Mouse (Mus musculus) ES-E14 (cell line): ENCODE data around the gene Hacd4. TPM values are rescaled to one million over a fixed set of nuclear protein-coding genes. Genes with fewer than 3 reads are reported as not detected.
"Not testable (repeated sequence)": the region's sequence is repeated elsewhere in the genome, so short reads cannot be mapped to it uniquely, and the experiment has no call there.

Experiments
- DNase-seq: peaks from one replicate; pipeline ENCODE4 v3.0.0-alpha.2; 2013; ENCODE audit warnings: low read depth, low spot score
- H3K27ac ChIP-seq: 2 replicates; pipeline ENCODE4 v1.5.1; 2012; ENCODE audit warnings: low read depth, mild to moderate bottlenecking, low read length, moderate library complexity, mixed read lengths; ENCODE audit not compliant: poor library complexity, insufficient read depth, severe bottlenecking
- H3K36me3 ChIP-seq: 2 replicates; pipeline ENCODE4 v1.6.1; 2012; ENCODE audit warnings: mild to moderate bottlenecking, low read length, moderate library complexity, mixed read lengths; ENCODE audit not compliant: control insufficient read depth, poor library complexity, insufficient read depth, severe bottlenecking
- H3K4me1 ChIP-seq, 2 experiments: fragments of 150-350 bp in 1 of 2; sonication (generic) in 1 of 2; 2 replicates each; pipeline ENCODE4 v1.6.1; 2012; ENCODE audit warnings: low read length in 2 of 2, mild to moderate bottlenecking in 1 of 2, mixed read lengths in 1 of 2; ENCODE audit not compliant: control insufficient read depth in 2 of 2, insufficient read depth in 2 of 2, poor library complexity in 1 of 2
- H3K4me3 ChIP-seq, 2 experiments: fragments of 150-350 bp in 1 of 2; sonication (generic) in 1 of 2; 2 replicates each; pipeline ENCODE4 v1.5.1; 2012; ENCODE audit warnings: low read length in 2 of 2, low read depth in 1 of 2, mild to moderate bottlenecking in 1 of 2, mixed read lengths in 1 of 2; ENCODE audit not compliant: insufficient read depth in 1 of 2, poor library complexity in 1 of 2, severe bottlenecking in 1 of 2
- H3K9ac ChIP-seq: 2 replicates; pipeline ENCODE4 v1.6.1; 2012; ENCODE audit warnings: low read depth, mild to moderate bottlenecking, low read length, mixed read lengths; ENCODE audit not compliant: poor library complexity, insufficient read depth, severe bottlenecking
- H3K9me3 ChIP-seq: fragments of 150-350 bp; sonication (generic); 2 replicates; pipeline ENCODE4 v1.6.1; 2012; ENCODE audit warnings: low read depth, mild to moderate bottlenecking, low read length; ENCODE audit not compliant: control insufficient read depth, insufficient read depth
- CHD2 ChIP-seq: IDR thresholded peaks from 2 replicates; pipeline ENCODE4 v1.6.1; 2014; ENCODE audit warnings: mild to moderate bottlenecking, low read depth, low read length, inconsistent platforms
- HCFC1 ChIP-seq: IDR thresholded peaks from 2 replicates; pipeline ENCODE4 v1.6.1; 2012; ENCODE audit warnings: low read length, inconsistent platforms, borderline replicate concordance; ENCODE audit not compliant: insufficient read depth
- MAFK ChIP-seq: IDR thresholded peaks from 2 replicates; pipeline ENCODE4 v1.6.1; 2014; ENCODE audit warnings: mild to moderate bottlenecking, low read depth, low read length, inconsistent platforms; ENCODE audit not compliant: insufficient read depth
- ZC3H11A ChIP-seq: IDR thresholded peaks from 2 replicates; pipeline ENCODE4 v1.6.1; 2012; ENCODE audit warnings: low read depth, mild to moderate bottlenecking, inconsistent platforms, low read length, borderline replicate concordance
- ZNF384 ChIP-seq: IDR thresholded peaks from 2 replicates; pipeline ENCODE4 v1.6.1; 2012; ENCODE audit warnings: low read depth, low read length, inconsistent platforms
- in situ Hi-C, 2 experiments: fragments of 600-800 bp; cut with MboI; formaldehyde crosslinking; loops; one replicate each; pipeline ENCODE4 v1.15.1; 2025; ENCODE audit warnings: low sequenced_read_pairs in 2 of 2, inconsistent platforms in 1 of 2; ENCODE audit not compliant: unreplicated experiment in 2 of 2
- total RNA-seq: library from RNA; depleted of rRNA; stranded (reverse); fragments of 300-350 nt; gene quantifications from 2 replicates; pipeline ENCODE4 v1.2.3, GENCODE M21; 2012

Gene Hacd4
- total RNA-seq, 1 experiment: 5.7 TPM

- DNase-seq: no peak
- no peak for TF ChIP-seq HCFC1
- TF ChIP-seq ZNF384: no peak
- TF ChIP-seq MAFK: no peak
- TF ChIP-seq CHD2: no peak
- no peak for TF ChIP-seq ZC3H11A
- Histone ChIP-seq H3K4me1 (no peaks in the 10 kb centered on the region), H3K27ac (no peak overlapping the region), H3K9ac (no peak overlapping the region), H3K9me3 (no peaks in the 10 kb centered on the region), H3K36me3 (no peaks in the 10 kb centered on the region), H3K4me3 (no peak overlapping the region)
- in situ Hi-C loops: no loop called here
Measured at GRCm38 (mm10) chr4:88396995-88397521, 41.7 kb downstream of the Hacd4 start.

- Histone ChIP-seq H3K4me1 (no peaks in the 10 kb centered on the region), H3K4me3 (no peak overlapping the region), H3K27ac (no peak overlapping the region), H3K36me3 (no peaks in the 10 kb centered on the region), H3K9ac (no peak overlapping the region), H3K9me3 (no peaks in the 10 kb centered on the region)
- in situ Hi-C loops: no loop called here
- no peak for TF ChIP-seq CHD2
- TF ChIP-seq HCFC1: no peak
- TF ChIP-seq ZNF384: no peak
- TF ChIP-seq MAFK: no peak
- TF ChIP-seq ZC3H11A: no peak
- DNase-seq: no peak
Measured at GRCm38 (mm10) chr4:88395717-88396116, 43.0 kb downstream of the Hacd4 start.

GRCm38 (mm10) chr4:88390596-88390995, 48.1 kb downstream of the Hacd4 start:
- H3K9me3 ChIP-seq, H3K36me3 ChIP-seq, H3K4me1 ChIP-seq, H3K27ac ChIP-seq, in situ Hi-C loops, H3K9ac ChIP-seq, H3K4me3 ChIP-seq, DNase-seq: not testable (repeated sequence)

GRCm38 (mm10) chr4:88390036-88390435, 48.7 kb downstream of the Hacd4 start:
- H3K27ac ChIP-seq: no peak overlapping the region
- no peak for DNase-seq
- in situ Hi-C loops: no loop called here
- no peak overlapping the region for H3K9ac ChIP-seq
- no peaks in the 10 kb centered on the region for H3K4me1 ChIP-seq
- H3K4me3 ChIP-seq: no peak overlapping the region
- no peaks in the 10 kb centered on the region for H3K36me3 ChIP-seq
- TF ChIP-seq ZNF384 (no peak), HCFC1 (no peak), ZC3H11A (no peak), MAFK (no peak), CHD2 (no peak)
- H3K9me3 ChIP-seq: no peaks in the 10 kb centered on the region
